Mouse (Mus musculus) midbrain, postnatal 0 days (tissue): ENCODE measurements around the gene A130010J15Rik. TPM values are rescaled to one million over a fixed set of nuclear protein-coding genes. Genes with fewer than 3 reads are reported as not detected.

Experiments used
- ATAC-seq: fragments of 200-750 bp; cut with Nextera tagmentation; 2 replicates; pipeline ENCODE4 v1.8.0; 2017; ENCODE audit warnings: moderate number of reproducible peaks, mild to moderate bottlenecking, moderate TSS enrichment, moderate library complexity; ENCODE audit not compliant: low FRiP score
- DNase-seq: peaks from one replicate; pipeline ENCODE4 v3.0.0-alpha.2; 2015; ENCODE audit warnings: low spot score
- H3K27ac ChIP-seq: fragments of 300-500 bp; sonication (generic); 2 replicates; pipeline ENCODE4 v1.5.1; 2014; ENCODE audit warnings: low read depth, mild to moderate bottlenecking, low read length, mixed read lengths
- H3K27me3 ChIP-seq: fragments of 300-500 bp; sonication (generic); 2 replicates; pipeline ENCODE4 v1.6.1; 2014; ENCODE audit warnings: low read length, control low read depth, mixed read lengths; ENCODE audit not compliant: insufficient read depth
- H3K36me3 ChIP-seq: fragments of 300-500 bp; sonication (generic); 2 replicates; pipeline ENCODE4 v1.6.1; 2014; ENCODE audit warnings: low read length, control low read depth, mixed read lengths; ENCODE audit not compliant: insufficient read depth
- H3K4me1 ChIP-seq: fragments of 300-500 bp; sonication (generic); 2 replicates; pipeline ENCODE4 v1.6.1; 2014; ENCODE audit warnings: mild to moderate bottlenecking, control low read depth, antibody characterized with exemption, low read length, mixed read lengths; ENCODE audit not compliant: insufficient read depth
- H3K4me2 ChIP-seq: fragments of 300-500 bp; sonication (generic); 2 replicates; pipeline ENCODE4 v1.6.1; 2014; ENCODE audit warnings: low read depth, mild to moderate bottlenecking, low read length, mixed read lengths; ENCODE audit not compliant: poor library complexity, severe bottlenecking
- H3K4me3 ChIP-seq: fragments of 300-500 bp; sonication (generic); 2 replicates; pipeline ENCODE4 v1.5.1; 2014; ENCODE audit warnings: low read depth, mild to moderate bottlenecking, low read length, moderate library complexity
- H3K9ac ChIP-seq: fragments of 300-500 bp; sonication (generic); replicated peaks from 2 replicates; pipeline ENCODE4 v1.6.1; 2014; ENCODE audit warnings: mild to moderate bottlenecking, low read length, moderate library complexity, mixed read lengths; ENCODE audit not compliant: poor library complexity, severe bottlenecking
- H3K9me3 ChIP-seq: fragments of 300-500 bp; sonication (generic); 2 replicates; pipeline ENCODE4 v1.6.1; 2016; ENCODE audit warnings: low read length, control low read depth
- CTCF ChIP-seq: IDR thresholded peaks from 2 replicates; pipeline ENCODE4 v1.5.1; 2016; ENCODE audit warnings: antibody characterized with exemption, mild to moderate bottlenecking
- WGBS: fragments of 180-500 bp; shearing (Covaris S2); extraction: QIAGEN DNeasy Blood & Tissue Kit; methylation state at CpG from one replicate; pipeline ENCODE4 v1.1.7; 2014; 5-methylcytosine and 5-hydroxymethylcytosine counted together
- polyA plus RNA-seq: library from polyadenylated mRNA; unstranded; fragments of >200 nt; fragmentation: Nextera tagmentation; extraction: Ambion mirVana; gene quantifications from 2 replicates; pipeline ENCODE4 v1.2.1, GENCODE M21; 2015
- total RNA-seq: library from RNA; depleted of rRNA; stranded (reverse); fragments of >200 nt; gene quantifications from 2 replicates; pipeline ENCODE4 v1.2.3, GENCODE M21; 2014

The A130010J15Rik gene
- total and polyA plus RNA-seq, 2 experiments from 2014 or later, result 10.0 to 10.5 TPM

GRCm38 (mm10) chr1:193189771-193190170 is 21.9 kb downstream of the A130010J15Rik start:
- Histone ChIP-seq H3K4me1 (no peaks in the 10 kb centered on the region), H3K4me2 (no peak overlapping the region), H3K27me3 (no peaks in the 10 kb centered on the region), H3K9ac (no peak overlapping the region), H3K4me3 (no peak overlapping the region), H3K36me3 (no peaks in the 10 kb centered on the region), H3K9me3 (no peaks in the 10 kb centered on the region), H3K27ac (0 out of 2 replicates have a peak overlapping the region, but pooled peaks have one; percentile 9)
- TF ChIP-seq CTCF, result no peak
- DNase-seq (no peak), ATAC-seq (no peak)
- 56% methylated on average over 3 of the region's 3 CpGs for WGBS

GRCm38 (mm10) chr1:193191675-193192283 is 23.9 kb downstream of the A130010J15Rik start:
- DNase-seq (no peak), ATAC-seq (no peak)
- H3K4me1 ChIP-seq, result no peaks in the 10 kb centered on the region
- H3K27me3 ChIP-seq, result no peaks in the 10 kb centered on the region
- H3K36me3 ChIP-seq, result no peaks in the 10 kb centered on the region
- H3K4me2 ChIP-seq, result no peak overlapping the region
- 87% methylated on average over 7 of the region's 7 CpGs for WGBS
- no peak overlapping the region for H3K27ac ChIP-seq
- no peak overlapping the region for H3K9ac ChIP-seq
- H3K9me3 ChIP-seq, result no peaks in the 10 kb centered on the region
- TF ChIP-seq CTCF, result no peak
- no peak overlapping the region for H3K4me3 ChIP-seq

GRCm38 (mm10) chr1:193194416-193195140 is 26.7 kb downstream of the A130010J15Rik start:
- no peak overlapping the region for H3K27ac ChIP-seq
- H3K9me3 ChIP-seq, result no peaks in the 10 kb centered on the region
- no peak for TF ChIP-seq CTCF
- DNase-seq (peak; percentile 24), ATAC-seq (no peak)
- no peak overlapping the region for H3K4me2 ChIP-seq
- WGBS, result 85% methylated on average over 3 of the region's 3 CpGs
- H3K9ac ChIP-seq, result no peak overlapping the region
- H3K27me3 ChIP-seq, result no peaks in the 10 kb centered on the region
- no peaks in the 10 kb centered on the region for H3K4me1 ChIP-seq
- no peaks in the 10 kb centered on the region for H3K36me3 ChIP-seq
- no peak overlapping the region for H3K4me3 ChIP-seq

- no peak overlapping the region for H3K9ac ChIP-seq
- no peak overlapping the region for H3K4me2 ChIP-seq
- TF ChIP-seq CTCF, result no peak
- DNase-seq, result no peak
- WGBS, result 77% methylated on average over 3 of the region's 3 CpGs
- no peaks in the 10 kb centered on the region for H3K27me3 ChIP-seq
- H3K27ac ChIP-seq, result no peak overlapping the region
- H3K36me3 ChIP-seq, result no peaks in the 10 kb centered on the region
- ATAC-seq, result no peak
- H3K4me1 ChIP-seq, result no peaks in the 10 kb centered on the region
- H3K4me3 ChIP-seq, result no peak overlapping the region
- H3K9me3 ChIP-seq, result no peaks in the 10 kb centered on the region
Measured at GRCm38 (mm10) chr1:193195169-193195810, 27.4 kb downstream of the A130010J15Rik start.

GRCm38 (mm10) chr1:193197494-193198205 is 29.8 kb downstream of the A130010J15Rik start:
- DNase-seq (peak; percentile 8), ATAC-seq (no peak)
- TF ChIP-seq CTCF, result no peak
- Histone ChIP-seq H3K27ac (no peak overlapping the region), H3K4me1 (no peaks in the 10 kb centered on the region), H3K36me3 (no peaks in the 10 kb centered on the region), H3K4me2 (no peak overlapping the region), H3K9me3 (no peaks in the 10 kb centered on the region), H3K27me3 (no peaks in the 10 kb centered on the region), H3K9ac (no peak overlapping the region), H3K4me3 (no peak overlapping the region)
- WGBS, result 93% methylated on average over 18 of the region's 18 CpGs
